Mouse (Mus musculus) small intestine, adult 2 months (tissue): ENCODE measurements at regions not wholly inside any gene's neighbourhood (a gene's known extent, or its start where the extent isn't known, plus 50 kb on each side); places are given as distances from the start of the nearest gene placed in this dataset.

ENCODE experiments used
- H3K27ac ChIP-seq: fragments of 200-500 bp; 2 replicates; pipeline ENCODE4 v1.5.1; 2012; ENCODE audit warnings: low read depth, low read length, control low read depth, inconsistent platforms; ENCODE audit not compliant: insufficient read depth
- H3K27me3 ChIP-seq: fragments of 200-500 bp; 2 replicates; pipeline ENCODE4 v1.6.1; 2012; ENCODE audit warnings: mild to moderate bottlenecking, moderate library complexity, low read length, inconsistent platforms; ENCODE audit not compliant: control insufficient read depth, insufficient read depth
- H3K36me3 ChIP-seq: fragments of 200-500 bp; 2 replicates; pipeline ENCODE4 v1.6.1; 2012; ENCODE audit warnings: mild to moderate bottlenecking, low read length, control low read depth, inconsistent platforms; ENCODE audit not compliant: control insufficient read depth, insufficient read depth
- H3K4me1 ChIP-seq: fragments of 200-500 bp; 2 replicates; pipeline ENCODE4 v1.6.1; 2012; ENCODE audit warnings: low read length, inconsistent platforms, mixed read lengths; ENCODE audit not compliant: control insufficient read depth, insufficient read depth, insufficient read length
- H3K4me3 ChIP-seq: fragments of 200-500 bp; 2 replicates; pipeline ENCODE4 v1.5.1; 2012; ENCODE audit warnings: low read depth, mild to moderate bottlenecking, control low read depth, inconsistent platforms, low read length, moderate library complexity
- CTCF ChIP-seq: fragments of 200-500 bp; IDR thresholded peaks from 2 replicates; pipeline ENCODE4 v1.5.1; 2012; ENCODE audit warnings: low read depth, mild to moderate bottlenecking, control low read depth, inconsistent platforms, low read length, moderate library complexity, mixed read lengths; ENCODE audit not compliant: insufficient replicate concordance, insufficient read length; ENCODE audit errors: extremely low read depth
- POLR2A ChIP-seq: fragments of 200-500 bp; IDR thresholded peaks from 2 replicates; pipeline ENCODE4 v1.6.1; 2012; ENCODE audit warnings: low read depth, mild to moderate bottlenecking, control low read depth, inconsistent platforms, low read length, moderate library complexity
- WGBS: fragments of 180-500 bp; shearing (Covaris S2); methylation state at CpG from one replicate; pipeline ENCODE4 v1.1.7; 2018; 5-methylcytosine and 5-hydroxymethylcytosine counted together

- no peak overlapping the region for H3K27ac ChIP-seq
- no peaks in the 10 kb centered on the region for H3K4me1 ChIP-seq
- no peak for TF ChIP-seq POLR2A
- TF ChIP-seq CTCF: no peak
- no peaks in the 10 kb centered on the region for H3K36me3 ChIP-seq
- WGBS: 24% methylated on average over 3 of the region's 3 CpGs
- no peak overlapping the region for H3K4me3 ChIP-seq
- no peaks in the 10 kb centered on the region for H3K27me3 ChIP-seq
These were observed 198.0 kb downstream of the Tex13c3 start for GRCm38 (mm10) chrX:19283078-19283477.

DNA sequence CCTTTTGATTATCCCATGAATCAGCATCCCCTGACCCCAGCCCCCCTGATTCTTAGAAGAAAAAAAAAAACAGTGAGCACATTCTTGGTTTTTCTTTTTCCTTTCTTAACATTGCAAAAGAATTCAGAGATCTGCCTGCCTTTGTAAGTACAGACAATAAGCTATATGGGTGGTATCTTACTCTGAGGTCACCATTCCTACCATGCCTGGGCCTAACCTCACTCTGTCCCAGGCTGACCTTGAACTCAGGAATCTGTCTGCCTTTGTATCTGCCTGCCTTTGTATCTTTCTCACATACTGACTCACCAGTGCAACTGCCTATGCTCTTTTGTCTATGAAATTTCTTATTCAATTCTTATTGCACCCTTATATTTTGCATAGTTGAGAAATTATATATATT is 216.9 kb downstream of the Tex13c3 start:
- Histone ChIP-seq H3K27me3 (no peaks in the 10 kb centered on the region), H3K27ac (no peak overlapping the region), H3K36me3 (no peaks in the 10 kb centered on the region), H3K4me3 (no peak overlapping the region), H3K4me1 (no peaks in the 10 kb centered on the region)
- no peak for TF ChIP-seq POLR2A
- TF ChIP-seq CTCF: no peak

DNA sequence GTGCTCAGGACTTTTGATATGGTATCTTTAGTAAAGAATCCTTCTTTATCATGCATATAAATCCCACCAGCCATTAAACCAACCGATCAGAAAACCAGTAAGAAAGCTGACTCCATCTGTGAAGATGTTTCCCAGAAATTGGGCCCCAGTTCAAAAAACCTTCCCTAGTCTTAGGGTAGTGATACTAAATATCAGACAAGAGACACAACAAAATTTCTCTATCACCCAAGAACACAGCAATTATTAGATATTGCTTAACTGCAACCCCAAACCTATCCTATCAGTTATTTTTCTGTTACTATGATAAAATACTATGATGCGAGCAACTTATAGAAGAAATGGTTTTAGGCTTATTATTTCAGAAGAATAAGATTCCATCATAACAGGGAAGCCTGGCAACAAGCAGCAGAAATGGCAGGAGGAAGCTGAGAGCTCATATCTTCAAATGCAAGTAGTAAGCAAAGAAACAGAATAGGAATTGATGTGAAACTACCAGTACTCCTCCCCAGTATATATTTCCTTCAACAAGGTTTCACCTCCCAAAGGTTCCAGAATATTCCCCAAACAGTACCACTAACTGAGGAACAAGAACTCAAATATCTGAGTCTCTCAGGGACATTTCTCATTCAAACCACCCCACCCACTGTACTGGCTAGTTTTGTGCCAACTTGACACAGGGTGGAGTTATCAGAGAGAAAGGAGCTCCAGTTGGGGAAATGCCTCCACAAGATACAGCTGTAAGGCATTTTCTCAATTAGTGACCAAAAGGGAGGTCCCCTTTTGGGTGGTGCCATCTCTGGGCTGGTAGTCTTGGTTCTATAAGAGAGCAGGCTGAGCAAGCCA is 234.1 kb downstream of the Tex13c3 start:
- TF ChIP-seq CTCF: no peak
- TF ChIP-seq POLR2A: no peak
- WGBS: 86% methylated on average over 2 of the region's 2 CpGs
- Histone ChIP-seq H3K27me3 (no peaks in the 10 kb centered on the region), H3K27ac (no peak overlapping the region), H3K4me3 (no peak overlapping the region), H3K4me1 (no peaks in the 10 kb centered on the region), H3K36me3 (no peaks in the 10 kb centered on the region)

- TF ChIP-seq CTCF: no peak
- no peak for TF ChIP-seq POLR2A
- no peaks in the 10 kb centered on the region for H3K27me3 ChIP-seq
- H3K4me1 ChIP-seq: 0 out of 2 replicates have a peak, but pooled peaks cover 3% of the 10 kb centered on the region
- peak overlapping the region; percentile 75 for H3K4me3 ChIP-seq
- 18% methylated on average over 17 of the region's 26 CpGs for WGBS
- H3K36me3 ChIP-seq: no peaks in the 10 kb centered on the region
- no peak overlapping the region; the same call in 1 of the 2 replicates for H3K27ac ChIP-seq
These were observed 243.3 kb downstream of the Tex13c3 start for GRCm38 (mm10) chrX:19237738-19238261.

DNA sequence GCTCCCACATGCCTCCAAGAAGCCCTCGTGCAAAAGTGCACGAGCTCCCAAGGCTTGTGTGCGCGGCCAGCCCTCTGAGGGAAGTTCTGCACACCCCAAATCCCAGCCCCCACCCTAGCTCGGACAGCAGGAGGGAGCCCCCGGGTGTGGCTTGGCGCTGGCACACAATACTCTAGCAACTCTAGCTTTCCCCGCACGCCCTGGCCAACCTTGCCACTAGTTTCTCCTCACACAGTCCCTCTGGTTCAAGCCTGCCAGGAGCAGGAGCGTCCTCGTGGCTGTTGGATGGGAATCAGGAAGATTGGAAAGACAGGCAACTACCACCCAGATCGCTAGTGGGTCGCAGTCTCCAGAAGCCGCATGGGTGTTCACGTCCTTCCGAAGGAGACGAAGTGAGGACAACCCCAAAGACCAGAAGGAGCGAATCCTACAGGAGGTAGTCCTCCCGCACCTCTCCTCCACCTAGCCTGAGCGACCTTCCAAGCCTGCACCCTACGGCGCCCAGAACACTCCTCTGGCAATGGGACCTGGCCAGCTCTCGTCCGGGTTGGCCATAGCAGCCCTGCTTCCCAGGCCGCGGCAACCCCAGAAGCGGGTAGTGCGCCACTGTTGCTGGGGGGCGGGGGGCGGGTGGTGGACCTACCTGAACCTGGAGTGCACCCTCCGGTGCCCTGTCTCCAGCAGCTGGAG is 243.9 kb downstream of the Tex13c3 start:
- Histone ChIP-seq H3K4me3 (peak overlapping the region; percentile 75), H3K36me3 (no peaks in the 10 kb centered on the region), H3K27ac (no peak overlapping the region), H3K27me3 (no peaks in the 10 kb centered on the region), H3K4me1 (0 out of 2 replicates have a peak, but pooled peaks cover 3% of the 10 kb centered on the region)
- 15% methylated on average over 31 of the region's 31 CpGs for WGBS
- TF ChIP-seq CTCF: no peak
- no peak for TF ChIP-seq POLR2A

DNA sequence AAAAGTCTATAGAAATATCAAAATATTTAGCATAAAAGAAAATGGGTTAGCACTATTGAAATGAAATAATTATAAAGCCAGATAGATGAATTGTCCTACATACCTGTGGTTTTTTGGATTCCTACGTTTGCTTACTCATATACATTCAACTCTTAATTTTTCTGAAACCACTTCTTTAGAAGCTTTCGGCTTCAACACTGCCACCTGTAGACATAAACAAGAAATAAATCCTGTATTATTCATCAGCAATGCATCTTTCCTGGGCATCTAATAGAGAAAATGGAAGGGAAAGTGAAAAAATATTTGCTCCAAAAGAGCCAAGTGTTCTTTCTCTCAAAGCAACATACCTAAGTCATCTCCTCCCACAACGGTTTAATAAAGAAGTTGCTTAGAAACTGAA is 245.7 kb downstream of the Tex13c3 start:
- no peaks in the 10 kb centered on the region for H3K36me3 ChIP-seq
- no peak overlapping the region for H3K4me3 ChIP-seq
- H3K27ac ChIP-seq: no peak overlapping the region
- no peaks in the 10 kb centered on the region for H3K27me3 ChIP-seq
- TF ChIP-seq POLR2A (no peak), CTCF (no peak)
- H3K4me1 ChIP-seq: 0 out of 2 replicates have a peak, but pooled peaks cover 3% of the 10 kb centered on the region
- WGBS: 54% methylated on average over 3 of the region's 3 CpGs

GRCm38 (mm10) chrX:19231823-19232222 is 249.3 kb downstream of the Tex13c3 start:
- no peak overlapping the region for H3K27ac ChIP-seq
- no peak for TF ChIP-seq CTCF
- TF ChIP-seq POLR2A: no peak
- WGBS: 87% methylated on average over 3 of the region's 3 CpGs
- no peaks in the 10 kb centered on the region for H3K36me3 ChIP-seq
- H3K4me3 ChIP-seq: no peak overlapping the region
- H3K27me3 ChIP-seq: no peaks in the 10 kb centered on the region
- 0 out of 2 replicates have a peak, but pooled peaks cover under 1% of the 10 kb centered on the region for H3K4me1 ChIP-seq
